Mouse (Mus musculus) adrenal gland, adult 18-20 months (tissue): ENCODE results near the gene Mospd3. TPM values are rescaled to one million over a fixed set of nuclear protein-coding genes. Genes with fewer than 3 reads are reported as not detected.
A peak's percentile ranks its signal among the peaks of the same experiment; 100 is the strongest.

Experiments used
- DNase-seq, 2 experiments: peaks; one replicate each; pipeline ENCODE4 v3.0.0; 2021 to 2022; ENCODE audit warnings: low spot score in 2 of 2
- long read RNA-seq, 2 experiments: library from polyadenylated mRNA; stranded (forward); transcript quantifications; one replicate each; pipeline ENCODE4 v2.0.0; 2021
- total RNA-seq, 2 experiments: library from RNA; stranded (reverse); gene quantifications; 1 replicate in 1 of 2; 2 replicates in 1 of 2; pipeline ENCODE4 v1.2.3; 2021

The Mospd3 gene
- total RNA-seq = 10 to 100 TPM; 41.3 to 43.6 TPM
- long read RNA-seq, experiment 1, transcript Mospd3-202 (5 exons, 1,318 nt) = major isoform, 8 of 11 reads
- long read RNA-seq, experiment 1, partial matches to known transcripts = 0 of 11 reads
- long read RNA-seq, experiment 1, other reads (novel, unspliced or antisense) = 3 of 11 reads
- long read RNA-seq, experiment 2, transcript Mospd3-202 (5 exons, 1,318 nt) = major isoform, 12 of 13 reads
- long read RNA-seq, experiment 2, partial matches to known transcripts = 0 of 13 reads
- long read RNA-seq, experiment 2, other reads (novel, unspliced or antisense) = 1 of 13 reads

DNA sequence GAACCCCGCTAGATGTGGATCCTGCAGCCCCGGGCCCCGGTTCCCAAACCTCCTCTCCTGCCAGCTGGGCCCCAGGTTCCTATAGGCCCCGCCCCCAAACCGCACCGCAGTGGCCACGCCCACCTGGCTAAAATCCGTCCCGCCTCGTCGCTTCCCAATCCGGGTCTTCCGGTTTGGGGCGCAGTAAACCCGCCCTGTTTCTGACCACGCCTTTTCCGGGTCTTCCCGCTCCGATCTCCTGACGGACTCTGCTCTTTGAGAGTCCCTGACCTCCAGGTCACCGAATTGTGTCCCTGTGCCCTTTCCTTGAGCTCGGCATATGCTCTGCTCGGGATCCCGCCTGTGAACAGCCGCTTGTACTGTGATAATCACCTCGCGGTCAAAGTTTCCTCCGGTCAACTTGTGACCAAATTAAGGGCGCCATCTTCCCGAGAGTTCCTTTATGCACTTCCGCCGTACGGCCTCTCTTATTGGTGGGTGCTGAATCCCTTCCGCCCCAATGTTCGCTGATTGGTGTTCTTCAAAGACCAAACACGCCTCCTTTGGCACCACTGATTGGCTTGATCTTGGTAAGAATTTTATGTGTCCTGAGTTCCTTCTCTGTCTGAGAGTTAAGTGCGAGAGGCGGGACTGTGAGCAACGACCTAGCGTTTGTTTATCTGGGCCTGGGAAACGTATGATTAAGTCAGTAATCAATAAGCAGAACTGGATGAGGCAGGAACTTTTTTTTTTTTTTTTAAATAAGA lies at the start of gene Mospd3:
Gene Mospd3 (minus strand): TSS at position 440 of the 746 bp plus-strand sequence.
- peak; percentile 95 to 97 for DNase-seq

DNA sequence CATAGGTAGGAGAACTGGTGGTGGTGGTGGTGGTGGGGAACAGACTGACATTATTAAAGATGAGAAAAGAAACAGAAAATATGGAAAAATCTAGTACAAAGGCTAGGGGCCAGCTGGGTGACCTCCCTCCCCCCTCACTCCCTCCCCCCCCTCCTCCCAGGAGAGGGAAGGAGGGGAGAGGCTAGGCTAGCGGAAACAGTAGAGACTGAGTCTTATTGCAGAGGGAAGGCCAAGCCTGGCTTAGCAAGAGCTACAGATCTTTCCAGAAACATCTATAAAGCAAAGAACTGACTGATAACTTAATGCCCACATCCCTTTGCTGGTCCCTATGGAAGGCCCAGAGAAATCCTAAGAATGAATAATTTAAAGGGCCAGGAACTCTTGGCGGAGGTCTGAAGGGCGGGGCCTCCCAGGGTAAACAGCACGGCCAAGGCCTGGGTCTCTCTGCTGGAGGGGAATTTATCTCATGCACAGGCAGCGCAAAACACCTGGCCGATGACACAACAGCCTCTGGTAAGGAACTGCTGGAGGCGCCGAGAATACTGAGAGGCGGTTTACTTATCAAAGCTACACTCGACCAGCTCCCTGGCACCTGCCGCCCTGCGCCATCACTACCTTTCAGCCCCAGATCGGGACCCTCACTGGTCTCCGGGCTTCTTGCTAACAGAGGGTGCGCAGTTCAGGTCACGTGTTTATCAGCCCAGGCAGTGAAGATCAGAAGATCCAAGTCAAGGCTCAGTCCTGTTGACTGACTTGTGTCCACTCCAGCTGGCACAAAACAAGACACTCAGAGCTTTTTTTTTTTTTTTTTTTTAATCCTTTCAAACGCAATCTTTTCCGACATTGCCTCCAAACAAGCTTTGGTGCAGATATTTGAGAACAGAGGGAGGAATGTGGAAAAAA lies 49.1 kb upstream of the Mospd3 start:
- DNase-seq = no peak

DNA sequence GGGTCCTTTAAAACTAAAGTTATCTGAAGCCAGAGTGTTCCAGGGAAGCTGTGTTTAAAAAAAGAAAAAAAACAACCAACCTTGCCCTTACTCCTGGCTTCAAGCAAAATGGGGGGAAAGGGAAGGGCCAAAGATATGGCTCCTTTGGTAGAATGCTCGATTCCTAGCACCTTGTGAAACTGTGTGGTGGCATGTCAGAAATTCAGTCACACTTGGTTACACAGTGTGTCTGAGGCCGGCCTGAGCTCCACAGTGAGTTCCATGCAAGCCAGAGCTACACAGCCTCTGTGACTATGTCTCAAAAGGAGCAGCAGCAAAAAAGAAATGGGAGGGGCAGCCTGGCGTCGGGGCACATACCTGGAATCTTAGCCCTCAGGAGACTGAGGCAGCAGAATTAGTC lies 48.4 kb upstream of the Mospd3 start:
- DNase-seq = no peak

DNA sequence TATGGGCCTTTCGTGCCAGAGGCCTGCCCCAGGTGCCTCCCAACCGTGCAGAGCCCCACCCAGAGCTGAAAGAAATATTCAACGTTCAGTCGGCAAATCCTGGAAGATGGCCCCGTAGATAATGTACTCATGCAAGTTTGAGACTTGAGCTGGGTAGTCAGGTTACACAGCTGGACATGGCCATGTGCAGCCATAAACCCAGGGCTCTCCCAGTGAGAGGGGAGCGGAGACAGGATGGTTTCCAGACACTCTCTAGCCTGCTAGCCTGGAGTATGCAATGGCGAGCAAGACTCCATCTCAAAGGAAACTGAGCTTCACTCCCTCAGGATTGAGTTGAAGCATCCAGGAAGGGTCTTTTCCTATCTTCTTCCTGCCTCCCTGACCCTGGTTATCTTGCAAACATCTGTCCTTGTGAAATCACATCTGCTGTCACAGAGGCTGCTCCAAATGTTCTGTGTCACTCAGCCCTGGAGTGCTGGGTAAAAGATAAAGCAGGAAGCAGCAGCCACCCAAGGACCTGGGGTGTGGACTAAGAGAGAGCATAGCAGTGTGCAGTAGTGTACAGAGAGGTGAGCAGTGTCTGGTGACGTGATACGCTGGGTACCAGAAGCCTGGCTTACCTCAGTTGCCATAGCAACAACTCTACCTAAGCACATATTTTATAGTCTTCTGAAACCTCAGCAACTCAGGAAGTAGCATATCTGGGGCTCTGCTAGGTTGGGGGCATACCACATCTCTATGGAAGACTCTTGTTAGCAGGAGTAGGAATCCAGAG lies 47.2 kb upstream of the Mospd3 start:
- no peak for DNase-seq

DNA sequence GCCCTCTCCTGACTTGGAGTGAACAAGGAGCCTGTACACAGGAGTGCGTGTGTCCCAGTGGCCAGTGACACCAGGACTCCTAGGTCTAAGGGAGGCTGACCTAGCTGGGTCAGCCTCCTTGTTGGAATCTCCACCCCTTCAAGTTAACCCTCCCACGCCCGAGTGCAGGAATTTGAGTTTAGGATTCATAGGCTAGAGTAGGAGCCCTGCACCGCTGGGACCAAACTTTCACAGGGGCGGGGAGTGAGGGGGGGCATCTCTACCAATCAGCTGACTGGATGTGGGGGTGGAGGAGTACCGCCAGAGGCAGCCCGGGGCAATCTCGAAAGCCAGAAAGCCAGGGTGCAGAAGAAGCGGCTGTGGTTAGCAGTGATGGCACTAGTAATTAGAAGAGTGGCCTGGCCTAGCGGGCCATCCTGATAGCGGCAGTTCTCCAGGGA lies 44.8 kb upstream of the Mospd3 start, which contains the start of gene Irs3:
Gene Irs3 (minus strand): TSS at position 63 of the 440 bp plus-strand sequence.
- no peak for DNase-seq

DNA sequence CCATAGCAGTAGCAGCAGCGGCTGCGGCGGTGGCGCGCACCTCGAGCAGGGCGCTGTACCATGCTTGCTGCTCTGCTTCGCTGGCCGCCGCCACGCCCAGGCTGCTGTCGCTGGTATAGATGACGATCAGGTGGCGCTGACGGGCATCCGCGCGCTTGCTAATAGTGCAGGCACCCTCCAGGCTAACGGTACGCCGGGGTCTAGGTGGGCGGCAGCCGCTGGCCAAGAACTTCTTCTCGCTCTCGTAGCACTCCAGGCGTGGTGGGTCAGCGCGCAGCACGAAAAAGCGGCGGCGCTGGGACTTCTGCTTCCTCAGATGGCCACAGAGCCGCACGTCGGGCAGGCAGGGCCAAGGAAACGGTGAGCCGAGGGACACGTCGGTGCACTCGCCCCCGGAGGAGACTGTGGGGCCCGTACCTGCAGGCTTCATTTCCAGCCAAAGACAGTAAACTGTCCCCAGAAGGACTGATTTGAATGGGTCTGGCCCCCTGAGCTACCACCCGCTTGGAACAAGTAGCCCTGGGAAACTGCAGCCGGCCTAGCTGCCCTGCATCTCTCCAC lies 44.3 kb upstream of the Mospd3 start:
- no peak for DNase-seq

- DNase-seq = no peak
These were observed 43.6 kb upstream of the Mospd3 start for GRCm38 (mm10) chr5:137644484-137644883.

GRCm38 (mm10) chr5:137642886-137643285 lies 42.0 kb upstream of the Mospd3 start:
- DNase-seq = no peak

DNA sequence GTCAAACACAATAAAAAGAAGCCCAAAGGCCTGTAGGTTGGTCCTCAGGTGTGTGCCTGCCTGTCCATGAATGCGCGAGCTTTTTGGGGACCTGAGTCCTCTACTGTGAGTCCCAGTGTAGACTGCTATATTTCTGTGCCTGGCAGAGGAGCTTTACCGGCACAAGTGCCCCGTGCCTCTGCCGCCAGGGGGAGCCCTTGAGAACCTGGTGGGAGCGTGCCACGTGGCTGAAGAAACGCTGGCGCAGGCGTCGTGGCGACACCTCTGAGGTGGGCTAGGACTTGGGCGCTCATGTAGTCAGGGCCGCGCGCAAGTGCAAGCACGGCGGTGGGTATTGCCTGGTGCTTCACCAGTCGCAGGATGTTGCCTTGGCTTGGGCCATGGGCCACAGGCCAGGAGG lies 40.2 kb upstream of the Mospd3 start, which contains the start of gene Sap25:
Gene Sap25 (plus strand): TSS at position 281 of the 400 bp plus-strand sequence.
- peak in 1 of 2 experiments; percentile 59 for DNase-seq

GRCm38 (mm10) chr5:137639472-137639871 lies 38.6 kb upstream of the Mospd3 start:
- DNase-seq = no peak

GRCm38 (mm10) chr5:137633397-137634084 lies 32.7 kb upstream of the Mospd3 start:
- DNase-seq = no peak

- DNase-seq = no peak
These were observed 30.7 kb upstream of the Mospd3 start for GRCm38 (mm10) chr5:137631591-137631990.

DNA sequence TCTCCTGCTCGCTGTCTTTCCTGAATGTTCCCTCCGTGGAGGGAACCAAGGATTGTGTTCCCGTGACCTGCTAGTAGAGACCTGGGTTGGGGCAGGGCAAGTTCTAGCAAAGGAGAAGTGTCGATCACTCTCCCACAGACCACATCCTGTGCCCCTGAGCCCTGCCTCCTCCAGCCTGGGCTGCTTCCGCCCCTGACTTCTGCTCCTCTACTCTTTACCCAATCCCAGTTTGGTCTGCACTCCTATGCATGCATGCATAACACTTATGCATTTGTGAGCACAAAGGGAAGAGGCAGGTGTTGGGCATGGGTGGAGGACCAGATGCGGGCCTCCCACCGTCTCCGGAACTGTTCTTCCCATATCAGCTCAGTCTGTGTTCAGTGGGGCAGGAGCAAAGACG lies 30.3 kb upstream of the Mospd3 start:
- no peak for DNase-seq

DNA sequence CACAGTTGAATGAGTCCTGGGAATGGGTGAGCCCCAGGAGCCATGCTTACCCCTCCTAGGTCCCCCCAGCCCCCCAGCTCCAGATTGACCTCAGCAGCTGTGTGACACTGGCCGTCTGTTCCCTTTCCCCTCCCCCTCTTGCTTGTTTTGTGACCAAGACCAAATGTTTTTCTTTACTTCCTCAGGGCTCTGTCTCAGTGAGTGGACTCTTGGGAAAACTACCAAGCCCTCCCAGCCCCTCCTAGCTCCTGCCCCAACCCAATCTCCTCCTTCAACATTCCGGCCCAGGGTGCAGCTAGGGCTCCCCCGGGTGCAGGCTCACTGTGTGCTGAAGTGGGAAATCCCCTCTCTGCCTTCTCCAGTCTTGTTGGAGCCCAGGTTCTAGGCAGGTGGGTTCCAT lies 29.7 kb upstream of the Mospd3 start:
- no peak for DNase-seq

GRCm38 (mm10) chr5:137629906-137630545 lies 29.2 kb upstream of the Mospd3 start:
- no peak for DNase-seq

DNA sequence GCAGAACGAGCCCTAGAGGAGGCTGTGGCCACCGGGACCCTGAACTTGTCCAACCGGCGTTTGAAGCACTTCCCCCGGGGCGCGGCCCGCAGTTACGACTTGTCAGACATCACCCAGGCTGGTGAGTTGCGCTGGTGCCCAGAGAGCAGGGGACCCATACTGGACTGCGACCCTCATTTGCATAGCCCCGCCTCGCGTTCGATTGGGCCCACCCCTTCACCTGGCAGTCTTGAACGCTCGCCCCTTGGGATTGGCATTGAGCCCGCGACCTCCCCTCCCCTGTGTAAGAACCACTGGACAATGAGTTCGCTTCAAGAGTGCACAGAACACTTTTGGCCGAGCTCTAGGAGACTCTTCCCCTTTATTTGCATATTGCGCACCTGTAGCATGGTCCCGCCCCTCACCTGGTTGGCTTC lies 28.5 kb upstream of the Mospd3 start:
- no peak for DNase-seq

DNA sequence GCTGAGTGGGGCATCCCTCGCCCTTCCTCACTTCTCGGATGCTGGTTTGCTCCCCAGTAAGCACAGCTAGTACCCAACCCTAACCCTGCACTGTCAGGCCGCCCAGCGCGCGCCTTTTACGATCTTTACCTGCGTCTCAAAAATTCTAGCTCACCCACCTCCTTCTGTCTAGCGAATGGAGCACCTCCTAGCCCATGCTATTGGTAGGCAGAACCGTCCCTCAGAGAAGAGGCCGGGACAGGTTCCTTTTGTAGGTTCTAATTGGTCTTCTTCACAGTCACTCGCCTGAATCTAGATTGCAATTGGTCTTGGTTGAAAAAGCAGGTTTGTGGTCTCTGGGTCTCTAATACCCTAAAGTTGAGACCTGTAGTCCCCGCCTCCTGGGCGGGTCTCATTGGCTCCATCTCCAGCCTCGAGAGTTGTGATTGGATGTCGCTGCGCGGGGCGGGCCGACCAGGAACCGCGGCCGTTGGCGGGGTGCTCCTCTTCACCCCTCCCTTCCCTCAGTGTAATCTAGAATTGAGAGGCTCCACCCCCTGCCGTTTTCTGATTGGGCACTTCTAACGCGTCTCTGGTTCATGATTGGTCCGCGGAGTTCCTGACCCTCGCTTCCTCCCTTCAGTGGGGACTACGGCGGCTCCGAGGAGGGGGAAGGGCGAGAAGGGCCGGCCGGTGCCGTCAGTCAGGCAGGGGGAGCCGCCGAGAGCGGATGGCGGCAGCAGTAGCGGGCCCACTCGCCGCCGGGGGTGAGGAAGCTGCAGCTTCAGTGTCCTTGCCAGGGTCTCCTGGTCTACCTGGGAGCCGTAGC lies 27.8 kb upstream of the Mospd3 start, which contains the start of the genes Fbxo24, Lrch4 and Gm20605:
Gene Fbxo24 (minus strand): TSS at position 505 of the 808 bp plus-strand sequence.
Gene Lrch4 (plus strand): TSS at position 624 of the 808 bp plus-strand sequence.
Gene Gm20605 (plus strand): TSS at position 678 of the 808 bp plus-strand sequence.
- DNase-seq = peak; percentile 94

DNA sequence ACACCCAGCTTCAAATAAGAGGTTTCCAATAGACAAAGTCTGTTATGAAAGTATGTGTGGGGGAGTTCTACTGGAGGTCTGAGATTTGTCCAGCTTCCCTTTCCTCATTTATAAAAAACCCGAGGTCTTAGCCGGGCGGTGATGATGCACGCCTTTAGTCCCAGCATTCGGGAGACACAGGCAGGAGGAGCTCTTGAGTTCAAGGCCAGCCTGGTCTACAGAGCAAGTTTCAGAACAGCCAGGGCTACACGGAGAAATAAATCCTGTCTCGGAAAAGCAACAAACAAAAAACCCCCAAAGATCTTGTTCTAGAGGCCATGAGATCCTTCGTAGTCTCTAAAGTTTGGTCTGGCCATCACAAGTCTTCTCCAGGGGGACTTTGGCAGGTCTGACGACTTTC lies 27.1 kb upstream of the Mospd3 start:
- DNase-seq = peak in 1 of 2 experiments; percentile 40
